Mouse (Mus musculus) urinary bladder, postnatal 4 days (tissue): ENCODE results near the gene Slfn1.
A peak's percentile ranks its signal among the peaks of the same experiment; 100 is the strongest.
"Not testable (repeated sequence)": the region's sequence is repeated elsewhere in the genome, so short reads cannot be mapped to it uniquely, and the experiment has no call there.

Source experiments
- DNase-seq, 2 experiments: peaks; one replicate each; pipeline ENCODE4 v3.0.0; 2021 to 2022; ENCODE audit warnings: low spot score in 2 of 2

Gene Slfn1

DNA sequence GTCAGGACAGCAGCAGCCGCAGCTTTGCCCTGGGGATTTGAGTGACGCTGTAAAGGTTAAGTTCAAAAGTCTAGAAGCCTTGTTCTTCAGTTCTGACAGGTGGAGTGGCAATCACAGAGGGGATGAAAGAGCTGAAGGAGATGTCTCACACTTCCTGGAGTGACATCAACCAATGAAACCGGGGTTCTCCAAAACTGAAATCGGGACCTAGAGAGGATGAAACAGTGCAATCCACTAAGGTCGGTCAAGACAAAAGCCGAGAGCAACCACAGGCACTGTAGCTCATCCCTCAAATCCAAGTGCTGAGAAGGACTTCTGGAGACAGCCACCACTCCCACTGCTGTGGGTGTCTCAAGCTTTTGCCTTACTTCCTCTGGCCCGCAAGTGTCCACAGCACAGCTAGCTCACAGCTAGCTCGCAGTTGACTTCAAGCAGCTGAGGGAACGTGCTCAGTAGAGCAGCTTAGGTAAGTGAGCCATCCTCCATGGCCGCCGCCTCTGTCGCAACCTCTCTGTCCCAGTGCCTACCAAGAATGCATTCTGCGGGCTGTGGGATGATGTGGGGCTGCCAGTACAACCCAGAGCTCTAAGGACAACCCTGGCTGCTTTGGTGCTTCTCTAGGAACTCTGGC is at the start of gene Slfn1:
Slfn1 (plus strand) TSS at position 253 of the 631 bp plus-strand sequence.
- no peak for DNase-seq

DNA sequence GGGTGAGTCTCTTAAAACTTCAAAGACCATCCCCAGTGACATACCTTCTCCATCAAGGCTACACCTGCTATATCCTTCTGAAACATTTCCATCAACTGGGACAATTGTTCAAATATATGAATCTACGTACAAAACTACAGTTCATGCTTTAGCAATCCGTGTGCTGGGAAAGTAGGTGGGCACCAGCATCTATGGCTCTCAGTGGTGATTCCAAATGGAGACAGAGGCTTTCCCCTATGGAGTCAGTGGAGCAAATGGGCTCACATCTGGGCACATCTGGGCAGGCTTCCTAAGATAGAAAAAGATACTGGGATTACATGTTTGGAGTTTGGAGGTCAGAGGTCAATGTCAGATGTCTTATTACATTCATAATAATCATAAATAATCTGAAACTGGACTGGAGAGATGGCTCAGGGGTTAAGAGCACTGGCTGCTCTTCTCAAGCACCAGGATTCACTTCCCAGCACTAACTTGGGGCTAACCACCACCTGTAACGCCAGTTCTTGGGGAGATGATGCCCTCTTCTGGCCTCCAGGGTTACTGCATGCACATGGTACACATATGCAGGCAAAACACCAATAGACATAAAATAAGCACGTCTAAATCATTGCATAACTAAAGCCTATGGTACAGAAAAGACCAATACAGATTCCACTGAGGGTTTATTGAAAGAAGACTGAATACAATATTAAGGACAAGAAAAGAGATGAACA is 48.5 kb upstream of the Slfn1 start:
- DNase-seq, result no peak

DNA sequence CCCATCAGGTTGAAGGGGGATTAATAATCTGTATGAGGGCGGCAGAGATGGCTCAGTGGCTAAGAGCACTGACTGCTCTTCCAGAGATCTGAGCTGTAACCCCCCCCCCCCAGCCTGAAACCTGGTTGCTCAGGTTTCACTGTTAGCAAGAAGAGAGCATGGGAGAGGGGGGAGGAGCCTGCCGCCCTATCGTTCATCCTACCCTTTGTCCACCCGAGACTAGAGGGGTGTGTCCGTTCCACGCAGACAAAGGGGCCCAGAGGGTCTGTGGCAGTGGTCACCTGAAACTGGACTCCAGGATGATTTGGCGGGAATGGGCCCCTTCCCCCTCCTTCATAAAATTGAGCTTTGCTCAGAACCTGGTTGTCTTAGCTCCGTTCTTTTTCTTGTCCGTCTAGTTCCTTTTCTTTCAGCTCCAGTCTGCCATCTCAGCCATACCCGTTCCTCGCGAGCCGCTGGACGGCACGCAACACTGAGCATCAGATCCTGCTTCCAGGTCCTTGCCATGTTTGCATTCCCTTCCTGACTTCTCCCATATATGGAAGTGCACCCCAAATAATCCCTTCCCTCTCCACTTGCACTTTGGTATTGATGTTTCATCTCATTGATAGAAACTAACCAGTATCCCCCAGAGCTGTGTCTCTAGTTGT is 46.2 kb upstream of the Slfn1 start:
- peak in 1 of 2 experiments; percentile 9 for DNase-seq

DNA sequence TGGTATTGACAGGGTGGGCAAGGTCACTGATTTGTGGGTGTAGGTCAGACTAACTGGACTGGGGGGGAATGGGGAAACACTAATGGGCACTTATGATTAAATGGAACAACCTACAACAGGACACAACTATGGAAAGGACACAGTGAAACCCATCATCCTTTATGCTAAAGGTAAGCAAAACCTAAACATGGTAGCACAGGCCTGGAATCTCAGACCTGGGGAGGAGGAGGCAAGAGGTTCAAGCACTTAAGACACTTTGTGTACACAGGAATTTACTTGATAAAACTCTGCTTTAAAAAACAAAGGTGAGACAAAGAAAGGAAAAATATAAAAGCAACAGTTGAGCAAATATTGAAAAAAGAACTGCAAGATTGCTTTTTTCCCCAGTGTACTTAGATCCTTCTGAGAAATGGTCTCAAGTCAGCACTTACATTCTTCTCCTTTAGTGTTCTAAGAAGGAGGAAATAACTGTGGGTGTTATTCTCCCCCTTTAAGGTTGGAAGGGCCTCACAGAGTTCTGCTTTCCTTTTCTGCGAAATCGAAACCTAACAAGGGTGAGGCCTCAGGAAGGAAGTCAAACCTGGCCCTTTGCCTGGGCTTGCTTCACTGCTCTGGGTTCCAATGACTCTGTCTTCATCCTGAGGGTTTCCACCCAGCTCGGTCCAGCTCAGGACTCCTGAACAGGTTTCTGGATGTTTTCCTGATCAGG is 38.8 kb upstream of the Slfn1 start:
- peak in 1 of 2 experiments; percentile 64 for DNase-seq

DNA sequence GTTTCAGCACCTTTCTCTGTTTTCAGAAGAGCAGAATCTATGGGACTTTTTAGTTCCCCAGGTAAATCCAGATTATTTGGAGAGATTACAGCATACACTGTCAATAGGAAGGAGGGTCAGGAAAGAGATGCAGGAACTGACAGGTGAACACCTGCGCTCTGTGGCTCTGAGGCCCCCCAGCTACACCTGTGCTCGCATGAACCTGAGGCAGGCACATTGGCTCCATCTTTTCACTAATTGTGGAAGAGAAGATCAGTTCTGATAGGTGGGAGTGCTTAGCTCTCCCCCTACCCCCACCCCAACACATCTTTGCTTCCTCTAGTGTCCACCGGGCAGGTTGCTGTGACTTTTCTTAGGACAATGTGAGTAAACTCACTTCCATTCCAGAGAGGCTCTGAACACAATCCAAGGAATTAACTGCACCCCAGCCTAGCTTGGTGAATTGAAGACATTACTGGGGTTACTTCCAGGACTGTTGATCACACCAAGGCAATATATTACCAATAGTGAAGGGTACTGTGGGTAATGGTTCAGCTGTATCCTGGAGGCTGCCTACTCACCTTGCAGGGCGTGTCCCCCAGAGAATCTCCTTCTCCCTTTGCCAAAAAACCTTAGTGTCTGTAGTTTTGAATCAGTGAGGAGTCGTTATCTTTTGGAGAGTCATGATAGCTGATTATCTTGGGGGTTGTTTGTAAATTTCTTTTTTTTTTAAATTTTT is 38.1 kb upstream of the Slfn1 start:
- no peak for DNase-seq

GRCm38 (mm10) chr11:83079487-83080199 is 37.0 kb upstream of the Slfn1 start:
- no peak for DNase-seq

- DNase-seq, result no peak
Measured at GRCm38 (mm10) chr11:83082741-83083473, 33.7 kb upstream of the Slfn1 start.

GRCm38 (mm10) chr11:83084161-83084560 is 32.5 kb upstream of the Slfn1 start:
- DNase-seq, result no peak

DNA sequence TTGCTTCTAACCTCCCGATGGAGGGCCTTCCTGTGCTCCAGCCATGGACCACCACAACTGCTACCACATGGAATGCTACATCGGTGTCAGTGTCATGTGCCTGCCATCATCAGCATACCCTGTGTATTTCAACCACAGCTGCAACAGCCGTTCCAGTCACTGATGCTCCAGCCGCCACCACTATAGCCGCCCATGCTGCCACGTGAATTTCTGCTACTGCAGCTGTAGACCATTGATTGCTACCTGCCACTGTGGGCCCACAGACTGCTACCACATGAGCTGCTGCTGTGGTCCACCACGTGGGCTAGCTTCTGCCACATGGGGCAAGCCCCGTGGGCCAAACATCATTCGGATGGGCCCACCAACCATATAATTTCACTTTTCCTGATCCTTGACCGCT is 31.9 kb upstream of the Slfn1 start:
- peak in 1 of 2 experiments; percentile 45 for DNase-seq

DNA sequence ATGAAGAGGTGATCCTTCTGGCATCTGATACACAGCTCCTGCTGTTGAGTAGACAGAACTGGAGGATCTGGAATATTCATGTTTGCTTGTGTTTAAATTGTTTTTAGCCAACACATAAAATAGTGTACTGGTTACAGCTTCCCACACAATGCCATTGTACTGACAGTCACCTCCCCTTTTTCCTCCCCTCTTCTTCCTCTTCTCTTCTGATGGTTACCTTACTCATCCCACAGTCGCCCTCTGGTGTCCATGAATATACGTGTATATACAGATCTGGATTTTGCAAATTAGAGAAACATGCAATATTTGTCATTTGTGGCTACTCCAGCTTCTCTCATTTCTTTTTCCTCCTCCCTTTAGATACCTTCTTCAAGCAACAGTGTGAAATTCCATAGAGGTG is 1.5 kb upstream of the Slfn1 start:
- no peak for DNase-seq

GRCm38 (mm10) chr11:83118056-83118455 is 1.4 kb downstream of the Slfn1 start:
- no peak for DNase-seq

DNA sequence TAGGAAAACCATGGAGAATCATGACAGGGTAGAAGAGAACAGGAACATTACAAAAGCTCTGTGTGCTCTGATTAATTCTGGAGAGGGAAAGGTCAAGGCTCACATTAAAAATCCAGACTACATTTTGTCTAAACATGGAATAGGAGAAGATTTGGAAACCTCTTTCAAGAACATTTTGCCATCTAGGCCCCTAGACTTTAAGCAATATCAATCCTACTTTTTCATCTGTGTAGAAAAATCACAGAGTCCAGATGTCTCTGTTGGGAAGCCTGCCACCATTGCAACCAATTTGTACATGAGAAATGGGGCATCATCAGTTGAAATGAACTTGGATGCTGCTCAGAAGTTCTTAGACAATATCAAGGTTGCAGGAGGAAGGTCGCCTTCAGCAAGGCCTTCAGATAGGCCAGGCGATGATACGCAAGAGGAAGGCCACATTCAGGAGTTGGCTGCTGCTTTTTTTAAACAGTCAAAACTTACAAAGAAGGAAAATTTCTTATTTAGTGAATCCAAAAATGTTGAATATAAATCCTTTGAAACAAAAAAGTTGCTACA is 4.6 kb downstream of the Slfn1 start:
- peak in 1 of 2 experiments; percentile 4 for DNase-seq

- DNase-seq, result peak in 1 of 2 experiments; percentile 14
Measured at GRCm38 (mm10) chr11:83123198-83123597, 6.5 kb downstream of the Slfn1 start.

DNA sequence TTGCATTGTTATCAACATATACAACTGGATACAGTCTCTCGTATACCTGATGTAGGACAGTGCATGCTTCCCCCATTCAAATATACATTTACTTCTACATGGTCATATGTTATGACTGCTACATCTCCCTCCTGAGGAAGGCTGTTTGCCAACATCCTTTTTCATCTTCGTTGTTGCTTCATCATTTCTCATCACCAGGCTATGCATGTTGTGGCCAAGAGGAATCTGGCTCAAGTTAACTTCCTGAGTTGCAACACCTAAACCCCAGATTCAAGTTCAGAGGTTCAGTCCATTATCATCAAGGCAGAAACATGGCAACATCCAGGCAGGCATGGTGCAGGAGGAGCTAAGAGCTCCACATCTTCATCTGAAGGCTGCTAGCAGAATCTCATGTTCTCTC is 8.3 kb downstream of the Slfn1 start:
- DNase-seq, result no peak

GRCm38 (mm10) chr11:83125633-83126032 is 9.0 kb downstream of the Slfn1 start:
- DNase-seq, result not testable (repeated sequence)

- not testable (repeated sequence) for DNase-seq
Measured at GRCm38 (mm10) chr11:83137253-83137652, 20.6 kb downstream of the Slfn1 start.

DNA sequence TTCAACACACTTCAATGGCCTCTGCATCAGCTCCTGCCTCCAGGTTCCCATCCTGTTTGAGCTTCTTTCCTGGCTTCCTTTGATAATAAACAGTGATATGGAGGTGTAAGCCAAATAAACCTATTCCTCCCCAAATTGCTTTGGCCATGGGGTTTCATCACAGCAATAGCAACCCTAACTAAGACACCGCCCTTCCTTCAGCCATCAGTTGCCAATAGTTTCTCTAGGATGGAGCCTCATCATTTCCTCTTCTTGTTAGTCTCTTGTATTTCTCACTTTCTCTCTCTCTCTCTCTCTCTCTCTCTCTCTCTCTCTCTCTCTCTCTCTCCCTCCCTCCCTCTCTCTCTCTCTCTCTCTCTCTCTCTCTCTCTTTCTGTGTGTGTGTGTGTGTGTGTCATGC is 32.3 kb downstream of the Slfn1 start:
- not testable (repeated sequence) for DNase-seq
